Mouse (Mus musculus): ENCODE data around the gene Pbsn.
"Not testable (repeated sequence)": the region's sequence is repeated elsewhere in the genome, so short reads cannot be mapped to it uniquely, and the experiment has no call there.

Pbsn gene

GRCm38 (mm10) chrX:77853523-77853922 is at the start of gene Pbsn:
Gene Pbsn (minus strand): TSS chrX:77853623.
- DNase-seq = no peak

GRCm38 (mm10) chrX:77880033-77880432 is 26.6 kb upstream of the Pbsn start:
- DNase-seq = not testable (repeated sequence)

GRCm38 (mm10) chrX:77864458-77864857 is 11.0 kb upstream of the Pbsn start, which contains the start of gene Gm14744:
Gene Gm14744 (plus strand): TSS chrX:77864758.
- DNase-seq = not testable (repeated sequence)

GRCm38 (mm10) chrX:77812031-77812430 is 41.4 kb downstream of the Pbsn start:
- no peak for DNase-seq

- peak; percentile 24 for DNase-seq
These were observed 42.7 kb downstream of the Pbsn start for GRCm38 (mm10) chrX:77810608-77811206.

GRCm38 (mm10) chrX:77808602-77809001 is 44.8 kb downstream of the Pbsn start:
- DNase-seq = peak; percentile 55

GRCm38 (mm10) chrX:77802293-77802692 is 51.1 kb downstream of the Pbsn start:
- DNase-seq = no peak

GRCm38 (mm10) chrX:77801543-77801942 is 51.9 kb downstream of the Pbsn start:
- DNase-seq = no peak

GRCm38 (mm10) chrX:77799554-77799953 is 53.9 kb downstream of the Pbsn start:
- DNase-seq = no peak

GRCm38 (mm10) chrX:77797801-77798200 is 55.6 kb downstream of the Pbsn start:
- DNase-seq = no peak

- DNase-seq = no peak
These were observed 56.5 kb downstream of the Pbsn start for GRCm38 (mm10) chrX:77796916-77797315.

- DNase-seq = no peak
These were observed 57.1 kb downstream of the Pbsn start, which contains the start of gene Prkx for GRCm38 (mm10) chrX:77796238-77796835. Gene Prkx (minus strand): TSS chrX:77796278.

GRCm38 (mm10) chrX:77795858-77796174 is 57.6 kb downstream of the Pbsn start:
- peak; percentile 93 for DNase-seq

- DNase-seq = peak; percentile 45
These were observed 58.2 kb downstream of the Pbsn start for GRCm38 (mm10) chrX:77794962-77795857.

- no peak for DNase-seq
These were observed 64.7 kb downstream of the Pbsn start for GRCm38 (mm10) chrX:77788675-77789074.

Data from thymus, postnatal 14 days (tissue).